In the genomic region with DNA sequence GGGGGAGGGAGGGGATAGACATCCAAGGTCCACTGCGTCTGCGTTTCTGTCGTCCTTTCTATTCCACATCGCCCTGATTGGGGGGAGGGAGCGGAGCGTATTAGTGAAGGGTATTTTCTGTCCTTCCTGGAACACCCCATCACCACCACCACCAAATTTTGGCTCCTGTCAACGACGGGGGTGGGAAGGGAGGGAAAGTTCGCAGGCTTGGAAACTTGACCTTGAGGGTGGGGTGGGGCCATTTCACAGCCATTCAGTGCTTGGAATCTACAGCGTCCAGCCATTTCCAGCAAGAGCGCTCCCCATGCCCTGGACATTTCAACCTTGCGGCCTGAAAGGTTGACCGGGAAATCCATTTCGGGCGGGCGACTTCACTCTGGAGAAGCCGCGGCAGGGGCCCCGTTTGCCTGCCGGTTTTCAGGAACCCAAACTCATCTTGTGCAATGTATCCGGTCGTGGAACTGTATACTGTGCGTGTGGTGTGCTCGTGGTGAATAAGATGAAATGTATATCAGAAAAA, we compare ENCODE assay signal across 11 mouse cellular contexts. TPM values are rescaled to one million over a fixed set of nuclear protein-coding genes. Genes with fewer than 3 reads are reported as not detected.
A peak's percentile ranks its signal among the peaks of the same experiment; 100 is the strongest.
DNase-seq lines count a peak whose midpoint lies in the region; ATAC-seq and TF ChIP-seq lines count a peak whose summit lies in the region.
"Had no signal": no experiment of that assay in that cellular context is flagged by ENCODE, and none has a peak within 500 bp of the region (broad histone marks: within the 10 kb centered on the region; RNA-seq: fewer than 3 reads in every experiment).

No protein-coding gene starts in this region.

- H3K4me3 ChIP-seq in kidney, embryonic 15.5 days (replicated peaks): peak overlapping the region; percentile 16
- H3K4me3 ChIP-seq in kidney, adult 2 months (ENCODE audit: insufficient read depth, low read depth, low read length): no peak overlapping the region
- H3K4me3 ChIP-seq in liver, postnatal 0 days (ENCODE audit: low read depth, low read length): peak overlapping the region; percentile 22; the same call in 1 of the 2 replicates
- H3K4me3 ChIP-seq in neural tube, embryonic 15.5 days (replicated peaks): peak overlapping the region; percentile 50

- no peak for TF ChIP-seq POLR2A in kidney, adult 2 months (IDR thresholded peaks at IDR 0.05; ENCODE audit: low read depth, low read length)

- WGBS in kidney, embryonic 15.5 days: 2% methylated on average over 24 of the region's 24 CpGs
- 3% methylated on average over 24 of the region's 24 CpGs for WGBS in kidney, adult 2 months
- WGBS in liver, postnatal 0 days (ENCODE audit: insufficient replicate concordance): 2% methylated on average over 24 of the region's 24 CpGs
- 2% methylated on average over 23 of the region's 24 CpGs for WGBS in neural tube, embryonic 15.5 days

- peak overlapping the region; percentile 39 for H3K4me2 ChIP-seq in kidney, embryonic 15.5 days
- peak overlapping the region; percentile 44 for H3K4me2 ChIP-seq in liver, postnatal 0 days (ENCODE audit: low read depth, low read length)
- H3K4me2 ChIP-seq in neural tube, embryonic 15.5 days: peak overlapping the region; percentile 55

- TF ChIP-seq EP300 in liver, postnatal 0 days (IDR thresholded peaks at IDR 0.05; ENCODE audit: low read depth): no peak

- no peak for ATAC-seq in kidney, embryonic 15.5 days (replicated peaks; ENCODE audit: low FRiP score)
- 0 out of 2 replicates have a peak, but pooled peaks have one; percentile 22 for ATAC-seq in granulocyte monocyte progenitor cell, adult 5-6 weeks (replicated peaks; ENCODE audit: poor library complexity, severe bottlenecking)
- no peak for ATAC-seq in liver, postnatal 0 days
- no peak for ATAC-seq in neural tube, embryonic 15.5 days (ENCODE audit: low FRiP score)

- no peak overlapping the region for H3K27ac ChIP-seq in kidney, embryonic 15.5 days
- H3K27ac ChIP-seq in kidney, adult 2 months (ENCODE audit: insufficient read depth, low read depth, low read length): no peak overlapping the region
- no peak overlapping the region for H3K27ac ChIP-seq in liver, postnatal 0 days (ENCODE audit: low read depth)
- peak overlapping the region; percentile 46 for H3K27ac ChIP-seq in neural tube, embryonic 15.5 days (replicated peaks)

- no peak for TF ChIP-seq CTCF in kidney, adult 2 months (conservative IDR thresholded peaks at IDR 0.05; ENCODE audit: insufficient read depth, insufficient read length, low read depth, low read length)
- no peak for TF ChIP-seq CTCF in liver, postnatal 0 days (IDR thresholded peaks at IDR 0.05; ENCODE audit: low read depth)

- H3K9ac ChIP-seq in kidney, embryonic 15.5 days: no peak overlapping the region
- H3K9ac ChIP-seq in liver, postnatal 0 days (replicated peaks): no peak overlapping the region
- peak overlapping the region; percentile 34; the same call in 1 of the 2 replicates for H3K9ac ChIP-seq in neural tube, embryonic 15.5 days (replicated peaks)

- no peaks in the 10 kb centered on the region for H3K36me3 ChIP-seq in kidney, embryonic 15.5 days
- no peaks in the 10 kb centered on the region for H3K36me3 ChIP-seq in kidney, adult 2 months (ENCODE audit: control insufficient read depth, insufficient read depth, low read length)
- H3K36me3 ChIP-seq in liver, postnatal 0 days (replicated peaks; ENCODE audit: insufficient read depth, low read length): no peaks in the 10 kb centered on the region
- no peaks in the 10 kb centered on the region for H3K36me3 ChIP-seq in neural tube, embryonic 15.5 days

- no peaks in the 10 kb centered on the region for H3K9me3 ChIP-seq in kidney, embryonic 15.5 days (replicated peaks)
- H3K9me3 ChIP-seq in liver, postnatal 0 days (ENCODE audit: low read length): no peaks in the 10 kb centered on the region
- H3K9me3 ChIP-seq in neural tube, embryonic 15.5 days (replicated peaks): no peaks in the 10 kb centered on the region

- peaks cover 43% of the 10 kb centered on the region for H3K4me1 ChIP-seq in kidney, embryonic 15.5 days
- H3K4me1 ChIP-seq in kidney, adult 2 months (ENCODE audit: control insufficient read depth, insufficient read depth, low read length): no peaks in the 10 kb centered on the region
- peaks cover 3% of the 10 kb centered on the region; the same call in 1 of the 2 replicates for H3K4me1 ChIP-seq in liver, postnatal 0 days (ENCODE audit: insufficient read depth)
- peaks cover 39% of the 10 kb centered on the region for H3K4me1 ChIP-seq in neural tube, embryonic 15.5 days

- peaks cover 98% of the 10 kb centered on the region for H3K27me3 ChIP-seq in kidney, embryonic 15.5 days
- H3K27me3 ChIP-seq in kidney, adult 2 months (replicated peaks; ENCODE audit: control insufficient read depth, insufficient read depth, low read length): peaks cover 2% of the 10 kb centered on the region
- peaks cover 91% of the 10 kb centered on the region for H3K27me3 ChIP-seq in liver, postnatal 0 days (ENCODE audit: insufficient read depth, low read length)
- H3K27me3 ChIP-seq in neural tube, embryonic 15.5 days (replicated peaks): peaks cover 91% of the 10 kb centered on the region

- no peak for DNase-seq in kidney, adult 2 months
- no peak for DNase-seq in liver, postnatal 0 days
- no peak for DNase-seq in layer of hippocampus, adult 9-10 months (ENCODE audit: low spot score)
- DNase-seq in cerebellum, postnatal 36 days: no peak
- DNase-seq in testis, postnatal 14 days (ENCODE audit: low spot score): no peak
- DNase-seq: adrenal gland, postnatal 25 days; right cerebral cortex, postnatal 14 days had no signal

RNA-seq across cellular contexts. Expression of a gene that starts 4.7 kb away (rescaled TPM):
- 0.12 and 0.14 TPM in 2 replicates for polyA plus RNA-seq in kidney, embryonic 15.5 days (2015; fragmentation: Nextera tagmentation; extraction: Ambion mirVana)
- polyA plus RNA-seq in kidney, adult 2 months (2012; rRNA removed): not detected in 2 replicates
- not detected in 2 replicates for total RNA-seq in granulocyte monocyte progenitor cell, adult 5-6 weeks (2014; fragmentation: Nextera tagmentation)
- not detected in 2 replicates for total RNA-seq in granulocyte monocyte progenitor cell, adult 5-6 weeks (2017)
- not detected in 2 replicates for polyA plus RNA-seq in liver, postnatal 0 days (2015; fragmentation: Nextera tagmentation; extraction: Ambion mirVana)
- 9.7 and 11.1 TPM in 2 replicates for polyA plus RNA-seq in neural tube, embryonic 15.5 days (2015; fragmentation: Nextera tagmentation; extraction: Ambion mirVana)
- total RNA-seq: adrenal gland, postnatal 25 days had no signal
- polyA plus RNA-seq: gonadal fat pad, adult 2 months had no signal

RNA-seq across cellular contexts. Expression of a gene that starts 9.5 kb away (rescaled TPM):
- polyA plus RNA-seq in kidney, embryonic 15.5 days (2015; fragmentation: Nextera tagmentation; extraction: Ambion mirVana): 10.9 and 12.3 TPM in 2 replicates
- polyA plus RNA-seq in kidney, adult 2 months (2012; rRNA removed): 6.2 and 6.4 TPM in 2 replicates
- total RNA-seq in granulocyte monocyte progenitor cell, adult 5-6 weeks (2014; fragmentation: Nextera tagmentation): 15.6 and 18.5 TPM in 2 replicates
- 15.8 and 21.6 TPM in 2 replicates for total RNA-seq in granulocyte monocyte progenitor cell, adult 5-6 weeks (2017)
- 2.8 and 3.1 TPM in 2 replicates for polyA plus RNA-seq in liver, postnatal 0 days (2015; fragmentation: Nextera tagmentation; extraction: Ambion mirVana)
- 11.4 TPM in 2 replicates for polyA plus RNA-seq in neural tube, embryonic 15.5 days (2015; fragmentation: Nextera tagmentation; extraction: Ambion mirVana)

RNA-seq across cellular contexts. Expression of a gene that starts 50.0 kb away (rescaled TPM):
- polyA plus RNA-seq in kidney, embryonic 15.5 days (2015; fragmentation: Nextera tagmentation; extraction: Ambion mirVana): 14.9 and 15.3 TPM in 2 replicates
- 20.1 and 22.2 TPM in 2 replicates for polyA plus RNA-seq in kidney, adult 2 months (2012; rRNA removed)
- total RNA-seq in granulocyte monocyte progenitor cell, adult 5-6 weeks (2014; fragmentation: Nextera tagmentation): 0.21 TPM in 1 of 2 replicates, not detected in the other
- 0.31 TPM in 1 of 2 replicates, not detected in the other for total RNA-seq in granulocyte monocyte progenitor cell, adult 5-6 weeks (2017)
- polyA plus RNA-seq in liver, postnatal 0 days (2015; fragmentation: Nextera tagmentation; extraction: Ambion mirVana): 2.5 and 2.9 TPM in 2 replicates
- 25.3 and 26.6 TPM in 2 replicates for polyA plus RNA-seq in neural tube, embryonic 15.5 days (2015; fragmentation: Nextera tagmentation; extraction: Ambion mirVana)
